Mouse (Mus musculus) forebrain, postnatal 0 days (tissue): ENCODE measurements around the gene Aqp6. TPM values are rescaled to one million over a fixed set of nuclear protein-coding genes. Genes with fewer than 3 reads are reported as not detected.

Experiments
- ATAC-seq: fragments of 200-750 bp; cut with Nextera tagmentation; 2 replicates; pipeline ENCODE4 v1.8.0; 2017; ENCODE audit warnings: mild to moderate bottlenecking, moderate library complexity
- DNase-seq: peaks from one replicate; pipeline ENCODE4 v3.0.0-alpha.2; 2015
- H3K27ac ChIP-seq: fragments of 300-500 bp; sonication (generic); 2 replicates; pipeline ENCODE4 v1.5.1; 2014; ENCODE audit warnings: low read depth, mild to moderate bottlenecking, antibody characterized with exemption, low read length, moderate library complexity, mixed read lengths
- H3K27me3 ChIP-seq: fragments of 300-500 bp; sonication (generic); 2 replicates; pipeline ENCODE4 v1.6.1; 2014; ENCODE audit warnings: mild to moderate bottlenecking, low read length, mixed read lengths; ENCODE audit not compliant: insufficient read depth
- H3K36me3 ChIP-seq: fragments of 300-500 bp; sonication (generic); 2 replicates; pipeline ENCODE4 v1.6.1; 2014; ENCODE audit warnings: mild to moderate bottlenecking, moderate library complexity; ENCODE audit not compliant: insufficient read depth
- H3K4me1 ChIP-seq: fragments of 300-500 bp; sonication (generic); 2 replicates; pipeline ENCODE4 v1.6.1; 2014; ENCODE audit warnings: antibody characterized with exemption; ENCODE audit not compliant: insufficient read depth
- H3K4me2 ChIP-seq: fragments of 300-500 bp; sonication (generic); 2 replicates; pipeline ENCODE4 v1.6.1; 2014; ENCODE audit warnings: low read depth, mild to moderate bottlenecking, moderate library complexity
- H3K4me3 ChIP-seq: fragments of 300-500 bp; sonication (generic); 2 replicates; pipeline ENCODE4 v1.5.1; 2014; ENCODE audit warnings: low read depth, low read length, mixed read lengths
- H3K9ac ChIP-seq: fragments of 300-500 bp; sonication (generic); 2 replicates; pipeline ENCODE4 v1.6.1; 2014; ENCODE audit warnings: mild to moderate bottlenecking
- H3K9me3 ChIP-seq: fragments of 300-500 bp; sonication (generic); 2 replicates; pipeline ENCODE4 v1.6.1; 2016; ENCODE audit warnings: low read length
- CTCF ChIP-seq: sonication (generic); IDR thresholded peaks from 2 replicates; pipeline ENCODE4 v1.5.1; 2016; ENCODE audit warnings: antibody characterized with exemption, control low read depth, low read depth
- WGBS: fragments of 180-500 bp; shearing (Covaris S2); extraction: QIAGEN DNeasy Blood & Tissue Kit; methylation state at CpG from one replicate; pipeline ENCODE4 v1.1.7; 2014; 5-methylcytosine and 5-hydroxymethylcytosine counted together
- polyA plus RNA-seq: library from polyadenylated mRNA; unstranded; fragments of >200 nt; fragmentation: Nextera tagmentation; extraction: Ambion mirVana; gene quantifications from 2 replicates; pipeline ENCODE4 v1.2.1, GENCODE M21; 2015
- total RNA-seq: library from RNA; depleted of rRNA; stranded (reverse); fragments of >200 nt; gene quantifications from 2 replicates; pipeline ENCODE4 v1.2.3, GENCODE M21; 2014

Aqp6 gene
- total and polyA plus RNA-seq, 2 experiments from 2014 or later: not detected

- DNase-seq (no peak), ATAC-seq (peak; percentile 69)
- H3K27me3 ChIP-seq: no peaks in the 10 kb centered on the region
- 14% methylated on average over 10 of the region's 10 CpGs for WGBS
- H3K9me3 ChIP-seq: no peaks in the 10 kb centered on the region
- TF ChIP-seq CTCF: no peak
- H3K9ac ChIP-seq: no peak overlapping the region
- peak overlapping the region; percentile 9; the same call in 1 of the 2 replicates for H3K27ac ChIP-seq
- no peaks in the 10 kb centered on the region for H3K36me3 ChIP-seq
- H3K4me3 ChIP-seq: no peak overlapping the region
- peaks cover 21% of the 10 kb centered on the region for H3K4me1 ChIP-seq
- H3K4me2 ChIP-seq: no peak overlapping the region
Measured at GRCm38 (mm10) chr15:99607388-99608113, 6.4 kb downstream of the Aqp6 start.

GRCm38 (mm10) chr15:99608382-99609125 lies 7.4 kb downstream of the Aqp6 start:
- no peak for DNase-seq
- no peaks in the 10 kb centered on the region for H3K27me3 ChIP-seq

GRCm38 (mm10) chr15:99611563-99611962 lies 10.4 kb downstream of the Aqp6 start:
- 62% methylated on average over 7 of the region's 7 CpGs for WGBS
- no peak for DNase-seq
- no peak overlapping the region for H3K9ac ChIP-seq

More at GRCm38 (mm10) chr15:99608382-99609125, 7.4 kb downstream of the Aqp6 start:
- Histone ChIP-seq H3K4me3 (no peak overlapping the region), H3K36me3 (no peaks in the 10 kb centered on the region), H3K27ac (no peak overlapping the region), H3K9me3 (no peaks in the 10 kb centered on the region), H3K4me2 (no peak overlapping the region), H3K4me1 (peaks cover 21% of the 10 kb centered on the region), H3K9ac (no peak overlapping the region)
- 77% methylated on average over 13 of the region's 13 CpGs for WGBS
- ATAC-seq: no peak
- TF ChIP-seq CTCF: no peak

GRCm38 (mm10) chr15:99614273-99614672 lies 13.1 kb downstream of the Aqp6 start:
- Histone ChIP-seq H3K4me2 (peak overlapping the region; percentile 15; the same call in 1 of the 2 replicates), H3K36me3 (no peaks in the 10 kb centered on the region), H3K4me3 (no peak overlapping the region), H3K9ac (no peak overlapping the region), H3K4me1 (peaks cover 13% of the 10 kb centered on the region), H3K27ac (peak overlapping the region; percentile 57), H3K27me3 (no peaks in the 10 kb centered on the region), H3K9me3 (no peaks in the 10 kb centered on the region)
- no peak for DNase-seq
- WGBS: 63% methylated on average over 13 of the region's 13 CpGs
- ATAC-seq: no peak
- no peak for TF ChIP-seq CTCF

More at GRCm38 (mm10) chr15:99611563-99611962, 10.4 kb downstream of the Aqp6 start:
- no peak overlapping the region for H3K4me3 ChIP-seq
- no peak overlapping the region for H3K4me2 ChIP-seq
- H3K4me1 ChIP-seq: peaks cover 14% of the 10 kb centered on the region
- H3K27me3 ChIP-seq: no peaks in the 10 kb centered on the region
- no peak overlapping the region for H3K27ac ChIP-seq
- ATAC-seq: no peak
- no peak for TF ChIP-seq CTCF
- H3K9me3 ChIP-seq: no peaks in the 10 kb centered on the region
- no peaks in the 10 kb centered on the region for H3K36me3 ChIP-seq

GRCm38 (mm10) chr15:99614753-99615152 lies 13.6 kb downstream of the Aqp6 start:
- H3K9me3 ChIP-seq: no peaks in the 10 kb centered on the region
- H3K9ac ChIP-seq: no peak overlapping the region
- H3K27me3 ChIP-seq: no peaks in the 10 kb centered on the region
- 0 out of 2 replicates have a peak overlapping the region, but pooled peaks have one; percentile 2 for H3K4me3 ChIP-seq
- no peak for TF ChIP-seq CTCF
- peak overlapping the region; percentile 57; the same call in 1 of the 2 replicates for H3K27ac ChIP-seq
- DNase-seq (peak; percentile 55), ATAC-seq (peak; percentile 61)
- 5% methylated on average over 12 of the region's 12 CpGs for WGBS
- H3K4me1 ChIP-seq: peaks cover 13% of the 10 kb centered on the region
- H3K4me2 ChIP-seq: peak overlapping the region; percentile 15
- H3K36me3 ChIP-seq: no peaks in the 10 kb centered on the region

GRCm38 (mm10) chr15:99615246-99615645 lies 14.0 kb downstream of the Aqp6 start:
- no peaks in the 10 kb centered on the region for H3K27me3 ChIP-seq
- H3K4me3 ChIP-seq: no peak overlapping the region
- H3K27ac ChIP-seq: peak overlapping the region; percentile 15; the same call in 1 of the 2 replicates
- no peaks in the 10 kb centered on the region for H3K9me3 ChIP-seq
- peaks cover 13% of the 10 kb centered on the region for H3K4me1 ChIP-seq
- H3K4me2 ChIP-seq: no peak overlapping the region
- H3K36me3 ChIP-seq: no peaks in the 10 kb centered on the region
- TF ChIP-seq CTCF: no peak
- ATAC-seq (peak; percentile 44), DNase-seq (no peak)
- WGBS: 27% methylated on average over 9 of the region's 9 CpGs
- no peak overlapping the region for H3K9ac ChIP-seq

- TF ChIP-seq CTCF: no peak
- H3K9ac ChIP-seq: no peak overlapping the region
- H3K4me1 ChIP-seq: peaks cover 9% of the 10 kb centered on the region; the same call in 1 of the 2 replicates
- ATAC-seq (no peak), DNase-seq (no peak)
- peaks cover 8% of the 10 kb centered on the region; the same call in 1 of the 2 replicates for H3K36me3 ChIP-seq
- H3K4me2 ChIP-seq: no peak overlapping the region
- no peak overlapping the region for H3K4me3 ChIP-seq
- H3K27ac ChIP-seq: no peak overlapping the region
- no peaks in the 10 kb centered on the region for H3K9me3 ChIP-seq
- 84% methylated on average over 3 of the region's 3 CpGs for WGBS
- no peaks in the 10 kb centered on the region for H3K27me3 ChIP-seq
Measured at GRCm38 (mm10) chr15:99618595-99618994, 17.4 kb downstream of the Aqp6 start.
